Mouse (Mus musculus) kidney, adult 8-10 months (tissue): ENCODE data around the gene Entr1.
"Not testable (repeated sequence)": the region's sequence is repeated elsewhere in the genome, so short reads cannot be mapped to it uniquely, and the experiment has no call there.

Source experiments
- DNase-seq, 2 experiments: peaks; one replicate each; pipeline ENCODE4 v3.0.0; 2022

Entr1 gene

DNA sequence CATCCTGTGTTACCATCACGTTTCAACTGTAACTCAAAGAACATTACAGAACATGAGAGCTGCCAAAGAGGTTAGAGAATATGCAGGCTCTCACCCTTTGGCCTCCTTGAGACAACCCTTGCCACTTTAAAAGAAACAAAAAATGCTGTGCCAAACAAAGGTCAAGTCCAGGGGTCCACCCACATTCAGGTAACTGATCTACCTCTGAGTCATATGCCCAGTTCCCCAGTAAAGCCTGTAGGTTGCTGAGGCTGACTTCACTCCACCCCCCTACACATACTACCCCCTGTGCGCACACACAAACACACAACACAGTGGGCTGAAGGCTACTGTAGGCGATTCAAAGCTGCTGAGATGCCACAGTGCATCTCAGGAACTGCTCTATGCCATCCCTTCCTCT is 1.4 kb downstream of the Entr1 start:
- peak; percentile 66 to 75 for DNase-seq

DNA sequence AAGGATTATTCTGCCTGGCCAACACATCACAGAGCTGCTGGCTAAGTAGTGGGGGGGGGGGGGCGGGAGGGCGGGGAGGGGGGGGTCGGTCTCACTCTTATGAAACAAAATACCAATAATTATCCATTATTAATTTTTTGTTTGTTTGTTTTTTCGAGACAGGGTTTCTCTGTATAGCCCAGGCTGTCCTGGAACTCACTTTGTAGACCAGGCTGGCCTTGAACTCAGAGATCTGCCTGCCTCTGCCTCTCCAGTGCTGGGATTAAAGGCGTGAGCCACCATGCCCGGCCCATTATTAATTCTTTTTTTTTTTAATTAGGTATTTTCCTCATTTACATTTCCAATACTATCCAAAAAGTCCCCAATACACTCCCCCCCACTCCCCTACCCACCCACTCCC is 8.2 kb downstream of the Entr1 start:
- DNase-seq: not testable (repeated sequence)

DNA sequence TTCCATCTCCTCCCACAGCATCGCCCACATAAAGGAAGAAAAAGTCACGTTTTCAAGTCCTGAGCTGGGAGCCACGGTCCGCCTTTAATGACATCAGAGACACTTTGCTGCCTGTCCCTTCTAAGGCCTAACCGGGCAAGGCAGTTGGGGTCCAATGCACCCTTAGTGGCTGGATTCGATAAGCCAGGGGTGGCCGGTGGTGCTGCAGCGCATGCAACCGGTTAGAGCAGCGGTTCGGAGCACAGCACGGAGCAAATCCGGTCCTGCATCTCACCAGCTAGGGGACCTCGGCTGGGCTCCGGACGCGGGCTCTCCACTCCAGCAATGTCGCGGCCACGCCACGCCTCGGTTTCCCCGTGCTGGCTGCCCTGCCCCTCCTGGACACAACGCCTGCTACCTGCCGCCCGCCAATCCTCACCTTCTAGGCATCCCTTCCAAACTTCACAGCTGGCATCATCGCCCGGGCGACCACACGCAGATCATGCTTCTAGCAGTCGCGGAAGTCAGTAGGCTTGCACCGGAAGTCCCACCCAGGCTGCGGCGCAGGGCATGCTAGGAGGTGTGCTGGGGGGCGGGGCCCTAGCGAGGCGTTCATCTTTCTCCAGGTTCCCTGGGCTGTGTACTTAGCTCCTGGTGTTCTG is 8.9 kb downstream of the Entr1 start, which contains the start of gene Snapc4:
Snapc4 (minus strand) TSS at position 523 of the 641 bp plus-strand sequence.
- DNase-seq: peak; percentile 80 to 89

DNA sequence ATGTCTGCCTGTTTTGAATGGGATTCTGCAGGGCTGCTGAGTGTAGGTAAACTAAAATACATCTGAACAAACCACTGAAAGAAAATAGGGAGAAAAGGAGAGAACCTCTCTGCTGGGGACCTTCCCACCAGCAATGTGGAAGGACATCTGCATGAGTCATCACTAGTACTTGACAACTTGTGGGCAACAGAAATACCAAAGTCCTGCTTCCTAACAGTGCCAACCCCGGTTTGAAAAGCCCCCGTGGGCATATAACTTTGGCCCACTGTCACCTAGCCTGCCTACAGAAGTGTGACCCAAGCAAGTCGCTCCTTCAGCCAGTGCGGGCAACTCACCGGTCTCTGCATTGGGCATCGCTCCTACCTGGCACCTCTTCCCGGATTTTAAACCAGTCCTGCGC is 16.7 kb downstream of the Entr1 start:
- no peak for DNase-seq

DNA sequence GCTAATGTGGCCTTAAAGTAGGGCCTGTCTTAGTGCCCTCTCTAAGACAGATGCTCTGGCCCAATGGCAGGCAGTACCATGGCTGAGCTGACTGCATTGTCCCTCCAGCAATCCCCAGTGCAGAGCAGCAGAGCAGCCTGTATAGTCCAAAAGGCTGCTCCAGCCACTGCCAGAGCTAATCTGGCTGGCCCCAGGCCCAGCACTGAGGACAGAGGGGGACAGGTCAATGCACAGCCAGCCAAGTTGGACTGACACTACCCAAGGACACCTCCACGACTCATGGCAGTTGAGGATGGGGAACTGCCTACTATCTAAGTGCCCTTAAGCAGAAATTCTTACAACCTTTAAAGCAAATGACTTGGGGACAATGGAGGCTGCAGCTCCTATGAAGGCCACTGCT is 20.5 kb downstream of the Entr1 start:
- DNase-seq: no peak

DNA sequence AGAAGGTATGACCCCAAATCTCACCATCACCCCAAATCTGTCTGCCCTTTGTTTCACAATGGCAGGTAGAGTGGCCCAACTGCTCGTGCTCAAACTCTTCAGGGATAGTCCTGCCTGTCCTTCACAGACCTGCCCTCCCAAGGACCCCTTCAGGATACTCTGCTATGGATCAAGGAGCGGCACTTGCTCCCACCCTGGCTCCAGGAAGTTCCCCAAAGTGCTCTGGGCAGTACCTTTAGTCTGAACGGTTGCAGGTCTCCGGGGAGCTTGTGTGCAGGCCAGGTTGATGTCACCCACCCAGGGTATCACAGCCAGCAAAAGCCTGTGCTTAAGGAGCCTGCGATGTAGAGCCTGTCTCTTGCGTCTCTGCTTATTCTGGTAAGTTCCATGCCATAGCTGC is 21.2 kb downstream of the Entr1 start:
- no peak for DNase-seq

DNA sequence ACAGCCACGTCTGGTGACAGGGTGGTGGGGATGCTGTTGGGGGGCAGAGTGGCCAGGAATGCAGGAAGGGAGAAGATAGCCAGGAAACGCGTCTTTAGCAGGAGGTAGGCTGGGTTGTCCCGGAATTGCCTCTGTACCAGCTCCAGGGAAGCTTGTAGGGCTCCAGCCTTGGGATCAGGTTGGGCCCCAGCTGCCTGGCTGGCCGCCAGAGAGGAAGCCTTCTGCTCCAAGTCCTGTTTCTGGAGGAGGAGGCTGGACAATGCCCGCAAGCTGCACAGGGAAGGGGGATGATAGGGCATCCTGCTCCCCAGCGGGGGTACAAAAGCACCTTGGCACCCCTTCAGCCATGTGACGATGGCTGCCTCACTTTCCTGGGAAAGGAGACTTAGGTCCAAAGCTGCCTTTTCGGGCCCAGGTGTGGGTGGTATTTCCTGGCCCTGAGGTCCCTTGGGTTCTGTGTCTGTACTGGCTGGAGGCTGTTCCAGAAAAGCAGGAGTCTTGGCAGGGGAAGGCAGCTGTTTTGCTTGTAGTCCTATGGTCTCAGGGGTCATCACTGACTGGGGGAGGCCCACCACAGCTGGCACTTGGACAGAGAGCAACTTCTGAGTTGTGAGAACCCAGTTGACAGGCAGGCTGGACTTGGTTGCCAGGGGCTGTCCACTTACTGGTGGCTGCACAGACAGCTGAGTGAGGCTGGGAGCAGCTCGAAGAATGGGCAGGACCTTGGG is 24.2 kb downstream of the Entr1 start:
- peak in 1 of 2 experiments; percentile 58 for DNase-seq

DNA sequence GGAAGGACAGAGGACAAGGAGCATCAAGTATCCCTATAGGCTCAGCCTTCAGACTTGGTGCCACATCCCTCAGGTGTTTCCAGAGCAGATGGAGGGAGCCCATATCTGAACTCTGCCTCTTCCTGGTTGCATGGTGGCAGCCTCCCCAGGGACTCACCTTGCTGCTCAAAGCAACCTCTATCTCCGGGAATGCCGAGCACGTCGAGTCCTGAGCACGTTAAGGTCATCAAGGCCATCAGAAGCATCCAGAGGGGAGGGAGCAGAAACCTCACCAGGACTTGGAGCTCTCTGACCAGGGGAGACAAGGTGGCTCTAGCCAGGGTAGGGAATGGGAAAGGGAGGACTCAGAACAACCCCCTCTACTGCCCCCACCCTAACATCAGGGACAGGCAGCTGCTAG is 25.6 kb downstream of the Entr1 start:
- no peak for DNase-seq

DNA sequence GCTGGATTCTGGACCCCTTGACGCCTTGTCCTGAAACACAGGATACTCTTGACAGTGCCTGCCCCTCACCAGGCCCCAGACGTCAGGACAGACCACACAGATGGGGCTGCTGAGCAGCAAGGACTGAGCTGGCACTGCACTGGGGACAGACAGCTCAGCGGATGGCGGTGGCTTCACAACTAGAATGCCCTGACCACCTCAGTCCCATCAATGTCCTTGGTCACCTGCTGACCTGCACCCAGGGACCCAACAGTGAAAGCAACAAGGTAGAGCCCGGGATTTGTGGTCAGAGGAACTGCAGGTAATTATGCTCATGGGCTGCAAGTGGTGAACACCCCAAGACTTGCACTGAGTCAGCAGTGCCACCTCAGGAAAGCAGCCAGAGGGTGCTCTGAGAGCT is 26.1 kb downstream of the Entr1 start:
- DNase-seq: no peak

DNA sequence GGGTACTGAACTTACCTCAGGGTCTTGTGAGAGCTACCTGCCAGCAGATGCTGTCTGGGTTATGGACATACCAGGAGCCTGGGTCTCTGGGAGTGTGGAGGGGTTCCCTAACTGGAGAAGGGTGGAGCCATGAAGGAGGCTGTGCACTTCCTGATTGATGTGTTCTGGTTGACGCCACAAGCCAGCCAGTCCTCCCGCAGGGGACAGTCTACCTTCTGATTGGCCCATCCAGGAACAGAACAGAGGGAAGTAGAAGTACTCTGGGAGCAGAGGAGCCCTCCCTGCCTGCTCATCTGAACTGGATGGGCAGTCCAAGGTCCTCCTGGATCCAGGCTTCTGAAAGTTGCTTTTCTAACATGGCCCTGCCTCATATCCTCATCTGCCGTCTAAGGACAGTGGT is 28.3 kb downstream of the Entr1 start, which contains the start of gene Card9:
Card9 (minus strand) TSS at position 147 of the 400 bp plus-strand sequence.
- DNase-seq: no peak

DNA sequence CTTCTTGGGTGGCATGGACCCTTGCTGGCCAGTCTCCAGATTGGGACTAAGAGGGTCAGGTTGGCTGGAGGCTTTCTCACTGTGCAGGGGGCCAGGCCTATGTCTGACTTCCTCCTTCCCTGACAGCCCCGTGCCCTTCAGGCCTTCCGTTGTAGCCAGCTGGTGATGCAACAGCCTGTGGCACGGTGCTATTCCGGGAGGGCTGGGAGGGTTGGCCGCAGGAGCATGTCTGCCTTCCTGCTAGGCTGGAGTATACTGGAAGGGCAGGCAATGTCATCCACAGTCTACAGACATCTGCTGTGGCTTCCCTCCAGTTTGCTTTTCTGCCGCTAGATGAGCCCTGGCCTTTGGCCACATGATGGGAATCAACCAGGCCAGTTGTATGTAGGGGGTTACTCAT is 29.1 kb downstream of the Entr1 start:
- no peak for DNase-seq

DNA sequence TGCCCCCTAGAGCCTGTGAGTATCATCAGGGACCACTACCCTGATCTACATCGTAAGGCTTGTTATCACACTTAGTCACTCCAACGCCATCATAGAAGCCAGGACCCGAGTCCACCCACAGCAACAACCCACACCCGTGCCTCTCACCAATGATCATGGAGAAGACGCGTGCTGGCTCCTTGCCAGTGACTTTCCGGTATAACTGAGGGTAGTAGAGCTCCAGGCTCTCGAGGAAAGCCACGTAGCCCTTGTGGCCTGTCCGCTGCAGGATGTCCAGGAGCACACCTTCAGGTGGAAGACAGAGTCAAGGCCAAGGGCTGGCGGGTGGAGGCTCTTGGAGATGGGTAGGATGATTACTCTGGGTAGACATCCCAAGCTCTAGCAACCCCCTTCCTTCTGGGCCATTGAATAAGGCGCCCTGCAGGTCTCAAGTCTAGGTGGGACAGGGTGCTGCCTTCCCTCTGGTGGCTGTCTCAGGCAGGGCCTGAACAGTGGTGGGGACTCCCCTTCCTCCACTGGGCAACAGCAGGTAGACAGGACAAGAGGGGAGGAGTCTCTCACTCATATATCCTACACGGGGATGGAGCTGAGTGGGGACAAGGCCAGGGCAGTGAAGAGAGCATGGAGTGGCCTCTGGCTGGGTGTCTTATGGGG is 30.3 kb downstream of the Entr1 start:
- DNase-seq: no peak

DNA sequence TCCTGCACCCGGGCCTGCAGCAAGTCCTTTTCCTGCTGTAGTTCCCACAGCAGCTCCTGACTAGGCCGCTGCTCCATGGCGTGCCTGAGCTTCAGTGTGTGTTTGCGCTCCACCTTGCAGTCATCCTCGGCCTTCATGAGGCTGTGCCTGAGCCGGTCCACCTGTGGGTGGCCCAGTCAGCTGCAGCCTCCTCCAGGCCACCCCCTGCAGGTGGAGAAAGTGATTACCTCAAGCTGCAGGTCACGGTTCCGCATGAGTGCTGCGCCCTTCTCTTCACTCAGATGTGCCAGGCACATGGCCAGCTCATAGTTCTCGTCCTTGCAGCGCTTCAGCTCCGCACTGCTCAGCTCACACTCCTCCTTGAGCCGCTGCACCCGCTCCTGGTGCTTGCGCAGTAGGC is 31.6 kb downstream of the Entr1 start:
- DNase-seq: peak; percentile 87

DNA sequence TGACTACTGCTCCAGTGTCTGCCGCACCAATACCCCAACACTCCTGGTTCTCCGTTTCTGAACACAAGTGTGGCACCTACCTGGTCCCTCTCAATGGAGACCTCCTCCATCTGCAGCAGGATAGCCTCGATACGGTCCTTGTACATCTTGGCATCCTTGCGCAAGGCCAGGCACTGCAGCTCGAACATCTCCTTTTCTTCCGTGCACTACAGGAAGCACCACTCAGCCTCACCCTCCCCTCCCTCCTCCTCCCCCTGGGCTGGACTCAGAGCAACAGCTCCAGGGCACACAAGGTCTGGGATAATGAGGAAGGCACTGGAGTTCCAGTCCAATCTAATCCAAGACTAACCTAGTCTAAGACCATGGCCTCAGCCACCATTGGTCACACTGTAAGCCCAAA is 32.4 kb downstream of the Entr1 start:
- DNase-seq: no peak

DNA sequence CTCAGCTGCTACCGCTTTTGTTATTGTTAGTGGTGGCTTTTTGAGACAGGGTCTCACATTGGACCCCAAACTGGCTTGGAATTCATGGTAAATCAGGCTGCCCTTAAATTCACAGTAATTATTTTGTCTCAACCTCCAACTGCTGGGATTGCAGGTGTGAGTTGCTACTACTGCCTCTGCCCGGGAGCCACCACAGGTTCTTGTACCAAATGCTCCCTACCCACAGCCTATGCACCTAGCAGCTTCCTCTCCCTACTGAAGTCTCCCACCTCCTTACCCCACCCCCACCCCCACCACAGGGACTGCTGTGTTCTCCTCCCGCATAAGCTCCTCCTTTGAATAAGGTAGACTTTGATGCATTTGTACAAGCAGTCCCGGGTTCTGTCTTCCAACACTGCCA is 32.9 kb downstream of the Entr1 start:
- no peak for DNase-seq

DNA sequence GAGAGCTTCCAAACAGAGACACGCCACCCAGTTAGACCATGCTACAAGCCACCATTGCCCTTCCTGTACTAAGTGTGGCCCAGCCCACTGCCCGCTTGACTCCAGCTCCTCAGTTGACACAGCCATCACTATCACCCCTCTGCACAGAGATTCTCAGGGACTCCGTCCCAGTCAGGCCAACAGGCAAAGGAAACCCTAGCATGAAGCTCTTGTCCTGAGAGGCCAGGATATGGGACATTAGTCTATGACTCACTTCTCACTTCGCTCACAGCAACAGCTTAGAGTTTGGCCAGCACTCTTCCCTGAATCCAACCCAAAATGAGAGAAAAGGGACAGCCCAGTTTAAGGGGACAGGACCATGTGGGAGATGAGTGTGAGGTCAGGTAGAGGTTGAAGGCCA is 34.7 kb downstream of the Entr1 start:
- no peak for DNase-seq

DNA sequence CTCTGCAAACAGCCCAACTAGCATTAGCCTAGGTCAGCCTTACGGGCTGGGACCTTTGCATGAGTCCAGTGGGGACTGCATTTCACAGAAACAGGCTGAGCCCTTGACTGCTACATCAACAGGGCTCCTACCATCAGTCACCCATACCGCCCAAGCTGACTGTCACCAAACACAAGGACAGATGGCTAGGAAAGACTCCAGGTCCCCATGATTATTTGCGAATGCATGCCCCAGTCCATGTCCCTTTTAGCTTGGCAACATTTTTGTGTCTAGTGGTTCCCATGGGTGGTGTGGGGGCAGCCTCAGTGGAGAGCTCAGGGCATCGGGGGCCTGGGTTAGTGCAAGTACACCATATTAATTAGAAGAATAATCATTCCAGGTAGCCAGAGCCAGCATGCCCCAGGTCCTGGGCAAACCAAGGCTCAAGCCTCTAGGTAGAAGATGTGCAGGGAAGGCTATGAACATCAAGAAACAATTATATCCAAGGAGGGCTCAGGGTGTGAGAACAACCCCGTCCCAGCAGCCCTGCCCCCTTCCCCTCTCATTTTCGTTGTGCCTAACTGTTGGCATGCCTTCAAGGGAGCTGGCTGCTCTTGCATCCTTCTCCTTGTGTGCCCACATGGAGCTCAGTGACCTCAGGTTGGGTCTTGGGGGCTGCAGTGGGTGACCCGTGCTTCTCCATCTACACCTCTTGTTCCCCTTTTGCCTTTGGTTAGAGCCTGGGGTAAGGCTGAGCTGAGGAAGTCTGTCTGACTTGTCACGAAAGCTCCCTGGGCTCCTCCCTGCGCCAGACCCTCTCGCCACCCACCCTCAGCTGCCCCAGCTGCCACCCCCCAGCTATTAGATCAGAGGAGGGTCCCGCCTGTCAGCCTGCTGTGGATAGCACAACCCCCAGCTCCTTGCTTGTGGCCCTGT is 35.8 kb downstream of the Entr1 start:
- no peak for DNase-seq

DNA sequence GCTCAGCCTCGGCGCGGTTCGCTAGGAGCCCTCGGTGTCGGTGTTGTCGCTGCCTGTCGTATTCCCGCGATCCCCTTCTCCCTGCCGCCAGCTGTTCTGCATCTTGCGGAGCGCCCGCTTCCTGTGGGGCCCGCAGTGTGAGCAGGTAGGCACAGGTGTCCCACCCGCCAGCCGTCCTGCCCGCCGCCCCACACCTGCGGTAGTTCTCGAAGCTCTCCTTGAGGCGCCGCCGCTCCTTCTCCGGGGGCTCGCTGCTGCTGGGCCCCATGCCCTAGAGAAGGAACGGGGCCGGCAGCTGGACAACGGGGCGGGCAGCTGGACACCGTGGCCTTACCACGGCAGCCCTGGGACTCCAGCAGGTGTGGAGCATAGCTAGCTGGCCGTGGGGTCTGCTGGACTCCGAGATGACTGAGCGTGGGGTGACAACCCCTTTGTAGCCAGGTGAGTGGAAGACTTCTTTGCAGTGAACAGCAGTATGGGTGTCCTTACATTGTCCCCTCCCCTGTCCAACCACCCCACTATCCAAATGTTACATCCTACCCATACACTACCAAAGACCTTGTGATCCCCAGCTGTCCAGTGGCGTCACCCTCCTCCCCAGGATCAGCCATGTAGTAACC is 36.7 kb downstream of the Entr1 start:
- no peak for DNase-seq

DNA sequence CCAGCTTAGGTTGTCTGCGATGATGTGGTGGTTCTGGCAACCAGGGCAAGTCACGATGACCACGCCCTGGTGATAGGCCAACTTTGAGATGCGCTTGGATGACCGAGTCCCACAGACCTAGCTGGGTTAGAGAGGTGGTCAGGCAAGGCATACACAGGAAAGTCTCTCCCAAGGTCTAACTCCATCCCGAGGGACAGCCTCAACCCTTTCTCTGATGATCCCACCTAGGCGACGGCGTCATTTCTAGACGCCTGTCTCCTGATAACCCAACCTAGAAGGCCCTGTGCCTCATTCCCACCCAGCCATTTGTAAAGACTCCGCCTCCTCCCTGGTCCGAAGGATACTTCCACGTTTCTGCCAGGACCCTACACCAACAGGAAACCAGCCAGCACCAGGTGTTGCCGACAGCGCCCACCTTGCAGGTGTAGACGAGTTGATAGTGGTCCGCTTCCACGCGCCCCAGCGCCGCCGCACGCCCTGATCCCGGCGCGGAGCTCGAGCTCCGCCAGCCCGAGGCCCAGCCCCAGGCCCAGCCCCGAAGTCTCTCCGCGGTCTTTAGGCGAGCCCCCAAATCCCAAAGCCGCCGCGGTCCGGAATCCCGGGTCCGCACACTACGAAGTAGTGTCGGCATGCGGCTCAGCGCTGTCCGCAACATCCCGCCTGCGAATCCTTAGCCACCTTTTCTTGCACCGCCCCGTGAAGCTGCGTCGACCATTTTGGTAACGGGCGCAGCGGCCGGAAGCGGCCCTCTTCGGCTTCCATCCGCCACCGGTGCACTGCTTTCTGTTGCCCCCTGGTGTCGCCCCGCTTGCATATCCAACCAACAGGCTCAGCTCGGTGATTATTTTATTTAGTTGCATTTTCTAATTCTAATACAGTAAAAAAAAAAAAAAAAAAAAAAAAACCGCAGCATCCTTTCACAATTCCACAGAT is 37.5 kb downstream of the Entr1 start, which contains the start of gene Dnlz:
Dnlz (minus strand) TSS at position 753 of the 933 bp plus-strand sequence.
- DNase-seq: peak; percentile 91 to 94

DNA sequence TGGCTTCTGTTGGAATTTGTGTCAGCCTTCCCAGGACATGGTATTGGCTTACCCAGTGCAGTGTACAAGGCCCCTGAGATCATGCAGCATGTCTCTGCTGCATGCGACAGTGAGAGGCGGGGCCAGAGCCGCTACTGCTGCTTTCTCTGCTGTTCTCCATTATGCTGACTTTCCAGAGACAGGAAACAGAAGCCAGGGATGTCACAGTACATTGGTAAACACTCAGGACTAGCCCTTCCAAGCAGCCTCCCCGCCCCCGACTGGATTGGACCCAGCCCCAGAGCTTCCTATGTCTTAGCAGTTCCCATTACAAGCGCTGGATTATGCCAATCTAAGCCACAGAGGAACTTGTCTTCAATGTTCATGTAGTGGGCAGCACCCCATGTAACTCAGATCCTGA is 40.9 kb downstream of the Entr1 start:
- DNase-seq: no peak
